Mouse (Mus musculus): ENCODE data around the gene Tns1.
A peak's percentile ranks its signal among the peaks of the same experiment; 100 is the strongest.

Tns1 gene

DNA sequence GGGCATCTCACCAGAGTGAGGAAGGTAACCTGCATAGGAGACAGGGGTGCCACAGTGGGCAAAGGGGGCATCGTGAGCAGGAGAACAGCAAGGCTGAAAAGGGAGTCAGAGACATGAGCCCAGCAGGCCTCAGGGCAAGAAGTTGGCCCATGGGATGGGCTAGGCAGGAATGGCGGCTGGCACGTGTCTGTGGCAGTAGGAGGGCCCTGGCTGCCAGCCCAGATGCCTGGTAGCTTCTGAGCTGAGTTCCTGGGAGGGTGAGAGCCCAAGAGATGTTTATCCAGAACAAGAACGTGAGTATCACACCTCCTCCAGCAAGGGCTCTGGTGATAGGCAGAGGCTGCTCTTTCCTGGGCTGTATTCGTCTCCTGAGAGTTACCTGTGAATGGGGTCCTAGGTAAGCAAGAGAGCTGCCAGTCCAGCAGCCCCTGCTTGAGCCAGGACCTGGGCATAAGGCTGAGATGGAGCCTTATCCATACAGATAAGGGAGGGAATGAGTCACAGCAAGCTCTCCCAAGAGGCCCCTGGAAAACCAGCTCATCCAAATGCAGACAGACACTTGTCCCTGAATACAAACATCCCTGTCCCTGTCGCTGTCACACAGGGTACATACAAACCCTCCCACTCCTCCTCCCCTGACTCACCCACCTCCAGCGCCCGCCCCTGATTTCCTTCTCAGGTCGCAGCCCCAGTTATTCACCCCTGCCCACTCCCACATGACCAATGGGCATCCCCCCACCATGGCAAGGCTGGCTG lies 2.2 kb downstream of the Tns1 start:
- peak; percentile 79 for DNase-seq (ENCODE audit: low spot score)

DNA sequence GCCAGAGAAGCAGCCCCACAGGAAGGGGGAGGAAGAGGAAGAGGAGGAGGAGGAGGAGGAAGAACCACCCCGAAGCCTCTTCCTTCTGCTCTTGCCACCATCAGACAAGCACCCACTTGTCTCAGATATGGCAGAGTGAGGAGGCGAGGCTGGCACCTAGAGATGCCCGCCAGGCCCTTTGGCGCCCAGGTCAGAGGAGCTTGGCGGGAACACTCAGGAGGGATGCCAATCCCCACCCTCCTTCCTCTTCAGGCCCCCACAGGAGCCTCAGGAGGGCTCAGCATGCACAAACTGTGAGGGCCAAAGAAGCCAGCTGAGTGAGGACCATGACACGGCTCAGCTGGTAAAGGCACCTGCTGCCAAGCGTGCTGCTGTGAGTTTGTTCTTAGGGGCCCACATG lies 3.1 kb downstream of the Tns1 start:
- DNase-seq (ENCODE audit: low spot score): no peak

DNA sequence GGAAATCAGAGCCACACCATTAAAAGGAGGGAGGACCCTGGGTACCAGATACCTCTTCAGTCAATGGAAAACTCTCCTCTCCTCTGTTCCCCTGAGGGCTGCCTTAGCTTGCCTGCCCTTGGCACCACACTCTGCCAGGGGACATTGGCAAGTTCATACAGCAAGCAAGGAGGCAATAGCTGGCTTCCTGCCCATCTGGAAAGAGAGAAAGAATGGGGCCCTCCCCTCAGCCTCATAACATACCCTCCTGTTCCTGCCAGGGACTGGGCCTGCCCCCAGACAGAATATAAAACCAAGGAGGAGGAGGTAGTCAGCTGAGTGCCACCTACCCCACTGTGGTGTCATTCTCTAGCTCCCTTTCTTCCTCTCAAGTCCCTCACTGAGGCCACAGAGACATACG lies 5.1 kb downstream of the Tns1 start:
- no peak for DNase-seq (ENCODE audit: low spot score)

DNA sequence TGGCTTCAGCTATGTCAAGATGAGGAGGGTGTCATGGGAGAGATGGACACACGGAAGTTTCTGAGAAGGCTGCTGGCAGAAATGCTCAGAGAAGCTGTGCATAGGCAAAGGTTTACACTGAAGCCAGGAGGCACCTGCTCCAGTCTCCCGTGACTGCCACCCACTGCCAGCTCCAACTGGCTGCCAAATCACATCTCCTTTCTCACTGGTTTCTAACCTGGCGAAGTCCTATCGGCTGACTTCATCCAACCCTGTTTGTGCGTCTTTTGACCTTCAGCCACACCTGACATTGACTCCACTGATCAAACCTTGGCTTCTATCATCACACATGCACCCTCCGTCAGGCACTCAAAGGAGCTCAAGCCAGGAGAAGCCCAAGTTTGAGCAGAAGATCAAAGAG lies 6.4 kb downstream of the Tns1 start:
- no peak for DNase-seq (ENCODE audit: low spot score)

DNA sequence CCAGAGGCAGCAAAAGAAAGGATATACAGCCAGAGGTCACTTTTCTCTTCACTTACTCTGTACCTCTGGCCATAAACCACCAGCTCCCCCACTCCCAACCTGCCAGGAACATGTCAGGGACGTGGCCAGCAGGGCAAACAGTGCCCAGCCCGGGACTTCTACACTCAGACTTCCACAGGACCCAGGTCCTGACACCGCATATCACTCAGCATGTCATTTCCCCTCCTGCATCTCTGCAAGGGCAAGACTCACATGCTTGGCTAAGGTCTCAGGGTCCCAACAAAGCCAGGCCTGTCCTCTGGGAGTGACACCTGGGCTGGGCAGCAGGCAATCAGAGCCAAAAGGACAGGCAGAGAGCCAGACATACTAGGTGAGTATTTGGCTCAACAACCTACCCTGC lies 11.2 kb downstream of the Tns1 start:
- DNase-seq (ENCODE audit: low spot score): no peak

DNA sequence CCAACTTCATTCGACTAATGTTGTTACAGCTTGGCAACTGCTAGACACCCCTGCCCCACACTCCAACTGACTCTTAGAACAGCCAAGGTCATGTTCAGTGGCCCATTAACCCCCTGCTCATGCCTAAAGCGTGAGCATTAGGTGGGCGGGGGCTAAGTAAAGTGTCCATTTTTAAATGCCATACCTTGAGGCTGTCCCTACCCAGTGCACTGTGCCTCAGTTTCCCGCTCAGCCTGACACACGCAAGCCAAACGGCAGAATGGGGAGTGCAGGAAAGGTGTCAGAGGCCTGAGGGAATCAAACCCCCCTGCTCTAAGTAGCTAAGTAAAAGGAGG lies 12.6 kb downstream of the Tns1 start:
- DNase-seq (ENCODE audit: low spot score): no peak

DNA sequence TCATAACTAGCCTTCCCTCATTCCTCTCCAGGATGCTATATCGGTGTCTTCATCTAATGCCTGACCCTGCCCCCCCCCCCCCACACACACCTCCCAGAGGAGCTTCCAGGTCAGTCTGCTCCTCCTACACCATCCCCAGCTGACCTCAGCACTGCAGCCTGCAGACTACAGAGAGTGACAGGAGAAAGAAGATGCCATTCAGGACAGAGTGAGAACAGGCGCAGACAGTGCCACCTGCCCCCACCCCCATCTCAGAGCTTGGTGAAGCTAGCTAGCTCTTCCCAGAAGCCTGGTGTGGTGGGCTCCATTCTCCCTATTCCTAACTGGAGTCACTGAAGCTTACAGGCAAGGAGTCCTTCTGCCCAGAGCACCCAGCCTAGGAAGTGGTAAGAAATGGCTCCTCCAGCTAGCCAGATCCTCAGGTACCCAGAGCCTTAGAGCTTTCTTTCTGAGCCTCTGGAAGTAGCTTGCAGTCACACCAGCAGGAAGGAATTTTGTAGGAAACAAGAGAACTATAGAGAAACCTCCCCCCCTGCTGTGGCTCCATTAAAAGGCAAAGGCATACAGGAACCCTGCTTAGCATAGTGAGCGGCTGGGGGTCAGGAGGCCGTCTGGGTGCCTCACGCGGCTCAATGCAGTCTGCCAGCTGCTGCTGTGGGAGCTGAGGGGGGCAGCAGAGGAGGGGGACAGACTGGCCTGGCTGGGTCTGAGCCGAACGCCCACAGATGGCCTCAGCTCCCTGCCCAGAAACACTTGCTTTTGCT lies 13.1 kb downstream of the Tns1 start:
- no peak for DNase-seq (ENCODE audit: low spot score)

DNA sequence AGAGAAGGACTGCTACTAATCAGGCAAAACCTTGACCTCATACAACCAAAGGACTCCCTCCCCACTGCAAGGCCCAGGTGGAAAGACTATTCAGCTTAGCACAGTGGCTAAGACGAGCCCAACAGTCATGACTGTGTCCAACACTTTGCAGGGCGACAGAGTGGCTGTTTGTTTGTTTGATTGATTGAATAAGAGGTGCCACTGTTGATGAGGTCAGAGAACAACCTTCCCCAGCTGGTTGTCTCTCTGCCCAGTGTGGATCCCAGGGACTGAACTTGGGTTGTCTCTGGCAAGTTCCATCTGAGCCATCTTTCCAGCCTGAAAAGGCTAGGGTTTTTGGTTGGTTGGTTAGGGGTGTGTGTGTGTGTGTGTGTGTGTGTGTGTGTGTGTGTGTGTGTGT lies 14.6 kb downstream of the Tns1 start:
- DNase-seq (ENCODE audit: low spot score): no peak

DNA sequence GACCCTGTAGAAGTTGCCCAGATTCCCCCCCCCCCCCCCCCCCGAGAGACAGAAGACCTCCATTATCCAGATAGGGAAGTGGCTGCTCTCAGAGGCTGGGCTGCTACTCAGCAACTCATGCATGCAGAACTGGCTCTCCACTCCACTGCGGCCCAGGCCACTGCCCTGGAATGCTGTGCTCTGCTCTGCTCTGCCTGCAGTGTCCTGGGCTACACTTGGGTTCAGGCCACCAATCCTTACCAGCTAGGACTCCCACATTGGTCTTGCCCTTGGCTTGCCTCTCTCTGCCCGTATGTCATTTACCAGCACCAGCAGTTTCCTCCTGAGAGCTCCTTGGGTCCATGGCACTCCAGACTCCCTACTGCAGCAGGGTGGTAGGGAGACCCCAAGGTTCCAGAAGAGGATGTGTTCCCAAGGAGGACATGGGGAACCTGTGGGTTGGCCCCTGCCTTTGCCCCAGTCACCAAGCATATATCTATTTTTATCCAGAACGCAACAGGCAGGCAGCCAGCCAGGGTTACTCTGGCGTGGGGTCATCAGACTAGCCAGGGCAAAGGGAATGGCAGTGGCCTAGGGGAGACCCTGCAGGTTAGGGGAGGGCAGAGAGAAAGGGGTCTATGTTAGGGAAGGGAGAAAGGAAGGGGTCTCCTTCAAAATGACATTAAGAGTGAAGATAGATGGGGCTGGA lies 16.2 kb downstream of the Tns1 start:
- DNase-seq (ENCODE audit: low spot score): no peak

DNA sequence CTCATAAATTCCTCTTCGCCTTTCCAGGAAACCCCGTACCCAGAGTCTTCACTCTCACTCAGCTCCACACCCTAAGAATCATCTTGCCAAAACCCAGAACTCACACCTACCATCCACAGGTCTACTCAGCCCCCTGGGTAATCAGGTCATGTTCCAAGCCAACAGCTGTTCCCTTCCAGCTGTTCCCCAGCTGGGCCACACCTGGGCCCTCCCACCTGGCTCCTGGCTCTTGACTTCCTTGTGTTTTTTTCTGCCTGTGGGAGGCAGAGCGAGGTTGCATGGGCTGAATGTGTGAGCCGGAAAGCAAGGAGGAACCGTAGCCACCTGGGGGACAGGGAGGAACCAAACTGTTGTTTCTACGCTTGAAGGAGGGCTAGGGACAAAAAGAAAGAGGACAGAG lies 18.0 kb downstream of the Tns1 start:
- DNase-seq (ENCODE audit: low spot score): no peak

DNA sequence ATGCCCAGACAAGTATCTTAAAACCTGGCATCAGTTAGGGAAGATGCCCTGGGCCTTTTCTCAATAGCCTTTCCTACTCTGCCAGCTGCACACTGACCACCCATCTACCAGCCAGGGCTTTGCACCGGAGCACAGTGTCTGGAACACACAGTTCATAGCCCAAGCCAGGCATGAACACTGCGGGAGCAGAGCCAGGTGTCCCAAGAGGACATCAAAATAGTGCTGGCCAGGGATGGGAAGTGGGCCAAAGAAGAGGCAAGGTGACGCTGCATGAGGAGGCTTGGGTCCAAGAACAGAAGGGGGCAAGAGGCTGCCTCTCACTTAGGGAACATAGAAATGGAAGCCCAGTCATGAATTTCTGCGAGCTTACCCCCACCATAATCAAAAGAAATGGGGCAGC lies 18.6 kb downstream of the Tns1 start:
- no peak for DNase-seq (ENCODE audit: low spot score)

DNA sequence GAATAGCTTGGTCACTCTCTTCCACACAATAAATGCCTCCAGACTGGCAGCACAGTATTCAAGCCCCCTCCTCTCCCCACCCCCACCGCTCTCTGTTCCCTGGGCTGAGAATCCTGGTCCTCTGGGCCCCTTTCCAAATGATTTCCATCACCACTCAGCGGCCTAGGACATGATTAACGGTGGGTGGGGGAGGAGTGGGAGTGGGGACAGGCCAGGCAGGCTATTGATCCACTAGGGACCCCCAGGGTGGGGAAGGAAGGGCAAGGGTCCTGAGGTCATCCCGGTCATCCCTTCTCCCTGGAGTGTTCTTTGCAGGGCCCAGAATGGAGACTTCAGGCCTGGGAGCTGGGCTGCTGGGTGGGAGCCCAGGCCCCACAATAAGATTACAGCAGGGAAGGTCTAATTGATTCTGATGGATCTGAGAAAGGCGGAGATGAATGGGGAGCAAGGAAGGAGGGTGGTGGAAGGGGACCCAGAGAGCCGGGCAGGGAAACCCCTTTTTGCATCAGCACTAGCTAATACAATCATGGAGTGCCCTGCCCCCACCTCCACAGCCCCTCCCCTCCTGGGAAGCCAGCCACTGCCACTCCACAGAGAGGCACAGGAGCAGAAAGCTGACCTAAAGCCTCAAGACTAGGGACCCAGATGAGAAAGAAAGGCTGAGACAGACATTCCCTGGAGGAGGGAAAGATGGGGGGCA lies 20.4 kb downstream of the Tns1 start:
- no peak for DNase-seq (ENCODE audit: low spot score)

DNA sequence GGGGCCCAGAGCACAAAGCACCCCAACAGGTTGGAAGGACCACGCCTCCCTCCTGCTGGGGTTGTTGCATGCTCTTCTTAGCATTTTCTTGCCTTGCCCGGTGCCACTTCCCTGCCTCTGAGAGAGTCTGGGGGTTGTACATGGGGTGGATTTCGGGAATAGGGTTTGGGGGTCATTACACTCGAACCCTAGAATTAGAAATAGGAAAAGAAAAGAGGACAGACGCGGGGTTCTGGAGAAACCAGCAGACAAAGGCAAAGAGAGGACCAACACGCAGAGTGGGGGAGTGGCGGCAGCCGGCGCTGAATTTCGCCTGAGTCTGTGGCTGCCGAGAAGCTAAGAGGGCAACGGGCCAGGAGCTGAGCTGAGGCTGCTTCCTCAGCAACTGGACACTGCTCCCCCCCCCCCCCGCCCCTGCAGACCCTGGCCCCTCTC lies 25.2 kb downstream of the Tns1 start:
- DNase-seq (ENCODE audit: low spot score): no peak

DNA sequence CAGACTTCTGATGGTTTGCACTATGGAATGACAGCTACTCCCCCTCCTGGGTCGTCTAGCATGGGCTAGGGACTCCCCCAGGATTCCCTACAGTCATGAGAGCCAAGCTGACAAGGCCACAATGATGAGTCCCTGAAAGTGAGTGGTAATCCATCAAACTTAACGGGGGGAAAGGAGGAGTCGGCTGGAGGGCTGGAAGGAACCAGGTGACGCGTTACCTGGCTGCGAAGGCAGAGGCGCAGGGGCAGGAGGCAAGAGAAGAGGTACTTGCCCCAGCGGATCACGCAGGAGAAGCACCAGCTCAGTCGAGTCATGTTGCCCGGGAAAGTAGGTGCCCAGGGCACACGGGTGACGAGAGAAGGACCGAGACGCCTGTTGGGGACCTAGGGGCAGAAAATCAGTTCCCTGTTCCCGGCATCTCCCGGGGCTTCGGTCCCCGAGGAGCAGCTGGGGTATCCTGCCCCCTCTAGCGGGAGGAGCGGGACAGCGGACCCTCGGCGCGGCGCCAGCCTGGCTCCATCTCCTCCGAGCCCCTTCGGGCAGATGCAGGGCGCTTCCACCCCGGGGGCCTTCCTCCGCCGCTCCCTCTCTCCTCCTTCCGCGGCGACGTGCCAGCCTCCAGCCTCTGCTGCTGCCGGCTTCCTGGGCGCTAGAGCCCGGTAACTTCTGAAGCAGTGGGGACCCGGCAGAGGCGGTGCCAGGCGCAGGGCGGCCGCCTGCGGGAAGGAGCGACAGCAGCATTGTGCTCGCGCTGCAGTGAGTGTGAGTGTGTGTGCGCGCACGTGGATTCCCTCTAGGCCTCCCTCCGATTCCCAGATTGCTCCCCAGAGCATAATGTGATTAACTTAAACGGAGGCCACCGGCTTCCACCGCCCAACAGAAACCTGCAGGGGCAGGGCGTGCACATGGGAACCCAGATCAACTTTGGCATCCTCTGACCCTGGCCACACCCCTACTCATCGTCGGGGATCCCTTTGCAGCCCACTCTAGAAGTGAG lies 25.9 kb downstream of the Tns1 start:
- DNase-seq (ENCODE audit: low spot score): no peak

DNA sequence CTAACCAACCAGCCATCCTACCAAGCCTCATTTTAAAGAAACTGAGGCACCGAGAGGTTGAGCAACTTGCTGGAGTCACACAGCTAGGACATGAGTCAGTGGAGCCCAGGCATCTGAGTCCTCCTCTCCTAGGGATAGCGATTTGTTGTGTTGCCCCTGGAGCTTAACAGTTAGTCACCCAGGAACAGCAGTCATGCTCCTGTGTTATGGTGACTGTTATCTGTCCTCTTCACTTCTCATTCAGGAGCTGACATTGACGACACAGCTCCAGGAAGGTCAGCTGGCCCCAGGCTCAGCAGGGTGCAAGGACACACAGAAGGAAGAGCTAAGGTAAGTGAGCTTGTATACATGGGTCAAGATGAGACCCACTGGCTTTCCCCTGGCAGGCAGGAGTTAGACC lies 28.5 kb downstream of the Tns1 start:
- no peak for DNase-seq (ENCODE audit: low spot score)

DNA sequence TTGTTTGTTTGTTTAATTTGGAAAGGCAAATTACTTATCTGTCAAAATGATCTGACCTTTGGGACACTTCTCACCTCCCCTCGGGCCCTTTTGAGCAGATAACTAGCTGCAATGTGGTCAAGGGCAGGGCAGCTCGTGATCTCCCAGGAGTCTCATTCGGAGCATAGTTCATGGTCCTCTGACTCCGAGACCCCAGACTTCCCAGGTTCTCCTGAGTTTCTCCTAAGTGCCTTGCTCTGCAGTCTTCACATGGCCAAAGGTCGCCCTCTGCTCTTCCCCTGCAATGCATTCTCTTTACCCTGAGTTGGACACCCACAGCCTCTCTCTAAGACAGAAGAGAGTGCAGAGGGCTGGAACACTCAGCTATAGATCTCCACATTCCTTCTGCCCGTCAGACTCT lies 29.0 kb downstream of the Tns1 start:
- no peak for DNase-seq (ENCODE audit: low spot score)

DNA sequence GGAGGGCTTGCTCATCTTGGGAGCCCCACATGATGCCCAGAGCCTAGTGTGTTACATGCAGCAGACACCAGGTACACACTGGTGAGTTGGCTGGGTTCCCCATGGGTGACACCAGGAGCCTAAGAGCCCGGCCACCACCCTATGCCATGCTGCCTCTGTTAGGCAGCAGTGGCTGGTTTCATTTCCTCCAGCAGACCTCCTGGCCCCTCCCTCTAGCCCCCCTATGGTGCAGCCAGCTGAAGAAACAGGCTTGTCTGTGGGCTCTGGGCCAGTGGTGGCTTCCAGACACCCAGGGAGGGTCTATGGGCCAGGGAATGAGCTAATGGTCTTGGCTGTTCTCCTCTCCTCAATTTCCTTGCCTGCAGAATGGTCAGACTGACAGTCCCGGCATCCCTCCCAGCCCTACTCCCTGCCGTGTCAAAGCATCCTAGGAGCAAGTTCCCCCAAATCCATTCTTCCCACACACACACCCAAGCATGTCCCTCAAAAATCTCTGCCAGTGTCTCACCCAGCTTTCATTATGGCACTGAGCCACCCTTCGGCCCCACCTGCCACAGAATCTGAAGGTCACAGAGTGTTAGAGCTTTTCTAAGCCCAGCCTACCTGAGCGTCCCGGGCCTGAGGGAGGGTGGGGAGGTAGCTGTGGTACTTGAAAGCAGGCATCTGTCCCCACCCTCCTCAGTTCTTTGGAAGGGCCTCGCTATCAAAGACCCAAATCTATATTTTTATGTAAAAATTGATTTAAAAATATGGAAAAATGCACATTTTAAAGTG lies 29.6 kb downstream of the Tns1 start:
- no peak for DNase-seq (ENCODE audit: low spot score)

DNA sequence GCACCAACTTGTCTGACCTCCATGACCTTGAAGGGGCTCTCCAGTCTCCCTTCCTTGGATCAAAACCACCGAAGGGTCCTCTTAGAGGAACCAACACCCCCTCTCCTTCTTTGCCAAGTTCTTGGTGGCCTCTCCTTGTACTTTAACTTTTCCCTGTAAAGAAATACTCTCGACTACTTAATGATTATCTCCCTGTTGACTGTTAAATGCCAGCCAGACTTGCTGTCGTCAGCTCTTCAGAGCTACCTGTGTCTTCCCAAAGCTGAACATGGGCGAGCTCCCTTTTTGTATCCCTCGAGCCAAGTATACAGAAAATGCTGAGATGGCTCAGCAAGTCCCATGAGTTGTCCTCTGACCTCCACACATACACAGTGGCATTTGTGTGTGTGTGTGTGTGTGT lies 30.8 kb downstream of the Tns1 start:
- no peak for DNase-seq (ENCODE audit: low spot score)

DNA sequence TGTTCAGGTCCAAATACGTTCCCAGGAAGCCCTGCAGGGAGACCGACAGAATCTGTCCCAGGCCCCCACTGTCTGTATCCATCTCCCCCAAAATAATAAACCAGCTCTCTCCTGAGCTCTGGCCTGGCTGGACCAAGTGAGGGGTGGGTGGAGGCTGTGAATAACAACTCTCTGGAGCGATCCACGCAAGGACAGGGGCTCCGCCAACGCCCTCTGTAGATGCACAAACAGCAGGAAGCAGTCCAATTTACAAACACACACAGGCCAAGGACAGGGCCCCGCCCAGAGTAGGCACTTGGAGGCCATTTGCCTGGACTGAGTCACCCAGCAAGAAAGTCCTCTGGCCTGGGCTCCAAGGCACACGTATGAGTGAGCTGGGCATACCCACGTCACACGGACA lies 32.0 kb downstream of the Tns1 start:
- DNase-seq (ENCODE audit: low spot score): peak; percentile 75

DNA sequence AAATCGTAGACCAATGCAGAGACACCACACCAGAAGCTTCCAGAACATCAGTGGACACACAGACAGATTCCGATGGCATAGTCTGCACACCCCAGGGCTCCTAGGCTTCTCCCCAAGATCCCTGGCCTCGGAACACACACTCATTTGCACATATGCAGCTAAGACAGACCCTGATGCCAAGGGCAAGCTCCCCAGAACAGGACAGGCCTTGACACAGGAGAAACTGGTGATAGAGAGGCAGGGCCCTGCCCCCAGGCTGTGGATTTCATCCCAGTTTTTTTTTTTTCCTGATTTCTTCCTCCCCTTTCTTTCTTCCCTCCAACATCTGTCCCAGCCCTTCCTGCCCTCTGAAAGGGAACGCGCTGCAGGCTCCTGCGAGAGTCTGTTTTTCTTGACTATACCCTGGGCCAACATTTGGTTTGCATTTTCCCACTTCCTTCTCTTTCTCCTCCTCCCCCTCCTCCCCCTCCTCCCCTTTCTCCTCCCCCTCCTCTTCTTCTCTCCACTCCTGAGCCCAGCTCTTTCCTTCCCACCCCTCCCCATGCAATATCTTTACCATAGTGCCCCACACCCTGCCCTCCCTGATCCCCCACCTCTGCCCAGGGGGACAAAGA lies 32.5 kb downstream of the Tns1 start:
- no peak for DNase-seq (ENCODE audit: low spot score)
